22 mouse cellular contexts compared by ENCODE assay signal in the genomic region with DNA sequence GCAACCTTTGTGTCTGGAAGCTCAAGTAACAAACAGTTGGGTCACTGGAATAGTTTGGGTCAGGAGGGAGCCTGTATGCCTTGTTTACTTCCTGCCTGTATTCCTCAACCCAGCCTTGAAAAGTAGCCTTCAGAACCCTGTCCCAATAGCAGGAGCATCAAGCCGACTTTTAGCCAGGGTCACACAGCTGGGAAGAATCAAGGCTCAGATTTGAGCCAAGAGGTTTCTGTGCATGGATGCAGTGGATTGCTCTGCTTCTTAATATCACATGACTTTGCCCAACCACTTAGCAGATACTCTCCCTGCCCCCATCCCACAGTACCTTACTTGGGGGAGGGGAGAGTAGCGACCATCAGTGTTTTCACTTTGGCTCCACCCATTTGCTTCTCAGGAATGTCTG.
DNase-seq lines count a peak whose midpoint lies in the region; ATAC-seq and TF ChIP-seq lines count a peak whose summit lies in the region.
"Had no signal": no experiment of that assay in that cellular context is flagged by ENCODE, and none has a peak within 500 bp of the region (broad histone marks: within the 10 kb centered on the region; RNA-seq: fewer than 3 reads in every experiment).

No protein-coding gene starts in this region.

- no peak for ATAC-seq in kidney, postnatal 0 days (replicated peaks; ENCODE audit: low FRiP score, low read depth)
- no peak for ATAC-seq in kidney, embryonic 15.5 days (replicated peaks; ENCODE audit: low FRiP score)
- ATAC-seq: CD4-positive, CD25-positive, alpha-beta regulatory T cell, adult 4 months; forebrain, embryonic 16.5 days had no signal

- no peak overlapping the region for H3K27ac ChIP-seq in kidney, postnatal 0 days
- H3K27ac ChIP-seq in kidney, embryonic 15.5 days: no peak overlapping the region
- H3K27ac ChIP-seq: embryonic facial prominence, embryonic 15.5 days; hindbrain, embryonic 12.5 days; liver, embryonic 14.5 days; macrophage; midbrain, embryonic 10.5 days had no signal

- H3K27me3 ChIP-seq in kidney, postnatal 0 days (ENCODE audit: insufficient read depth, low read length): no peaks in the 10 kb centered on the region
- H3K27me3 ChIP-seq in kidney, embryonic 15.5 days: no peaks in the 10 kb centered on the region
- H3K27me3 ChIP-seq: embryonic facial prominence, embryonic 15.5 days; hindbrain, embryonic 12.5 days had no signal

- no peaks in the 10 kb centered on the region for H3K4me1 ChIP-seq in kidney, postnatal 0 days (replicated peaks; ENCODE audit: insufficient read depth, low read length)
- peaks cover 10% of the 10 kb centered on the region; the same call in 1 of the 2 replicates for H3K4me1 ChIP-seq in kidney, embryonic 15.5 days
- H3K4me1 ChIP-seq: embryonic facial prominence, embryonic 15.5 days had no signal

- H3K4me2 ChIP-seq in kidney, postnatal 0 days (ENCODE audit: low read length): no peak overlapping the region
- no peak overlapping the region for H3K4me2 ChIP-seq in kidney, embryonic 15.5 days
- H3K4me2 ChIP-seq: embryonic facial prominence, embryonic 15.5 days; hindbrain, embryonic 12.5 days had no signal

- 42% methylated on average over 2 of the region's 2 CpGs for WGBS in kidney, postnatal 0 days
- 58% methylated on average over 2 of the region's 2 CpGs for WGBS in kidney, embryonic 15.5 days

- no peaks in the 10 kb centered on the region for H3K36me3 ChIP-seq in kidney, postnatal 0 days (ENCODE audit: insufficient read depth, low read length)
- no peaks in the 10 kb centered on the region for H3K36me3 ChIP-seq in kidney, embryonic 15.5 days
- H3K36me3 ChIP-seq: embryonic facial prominence, embryonic 15.5 days; G1E; hindbrain, embryonic 12.5 days; midbrain, embryonic 10.5 days had no signal

- H3K9ac ChIP-seq in kidney, postnatal 0 days (ENCODE audit: low read depth, low read length): no peak overlapping the region
- no peak overlapping the region for H3K9ac ChIP-seq in kidney, embryonic 15.5 days
- H3K9ac ChIP-seq: embryonic facial prominence, embryonic 15.5 days; hindbrain, embryonic 12.5 days; liver, embryonic 14.5 days had no signal

- intact Hi-C loops in left cerebral cortex, postnatal 25 days (cut with DNase I): no loop called here

- H3K4me3 ChIP-seq in kidney, postnatal 0 days (replicated peaks; ENCODE audit: low read depth, low read length): no peak overlapping the region
- no peak overlapping the region for H3K4me3 ChIP-seq in kidney, embryonic 15.5 days (replicated peaks)
- H3K4me3 ChIP-seq: embryonic facial prominence, embryonic 15.5 days; hindbrain, embryonic 12.5 days; midbrain, embryonic 10.5 days had no signal

- no peaks in the 10 kb centered on the region for H3K9me3 ChIP-seq in kidney, postnatal 0 days (replicated peaks; ENCODE audit: low read length)
- no peaks in the 10 kb centered on the region for H3K9me3 ChIP-seq in kidney, embryonic 15.5 days (replicated peaks)
- H3K9me3 ChIP-seq: embryonic facial prominence, embryonic 15.5 days; hindbrain, embryonic 12.5 days; midbrain, embryonic 10.5 days had no signal

- peak; percentile 9 for DNase-seq in embryo, embryonic 10 days (ENCODE audit: low spot score)
- no peak for DNase-seq in embryo, embryonic 9.5 days (ENCODE audit: extremely low spot score)
- DNase-seq in kidney, postnatal 0 days (ENCODE audit: low spot score): peak; percentile 15
- DNase-seq in ovary, adult 18-20 months (ENCODE audit: low spot score): peak; percentile 12
- DNase-seq in ovary, postnatal 14 days (ENCODE audit: low spot score): no peak
- DNase-seq in lung, postnatal 25 days (ENCODE audit: low spot score): peak; percentile 2
- no peak for DNase-seq in left cerebral cortex, postnatal 25 days (ENCODE audit: low spot score in 2 of 2)
- DNase-seq: adrenal gland, adult 8-10 months; cerebellum, adult 8-10 months; gastrocnemius, postnatal 36 days; kidney, adult 18-20 months; layer of hippocampus, postnatal 36 days; thymus, adult 18-20 months had no signal

- no peak for TF ChIP-seq CTCF in kidney, postnatal 0 days (IDR thresholded peaks at IDR 0.05; ENCODE audit: low read depth)

Comparison
In these comparisons a context has a peak if more than half of its experiments do, and no peak if none do; other contexts are left out.
1. DNase-seq: peak in embryo, embryonic 10 days (single experiment), kidney, postnatal 0 days (single experiment), ovary, adult 18-20 months (single experiment) and lung, postnatal 25 days (single experiment); none in embryo, embryonic 9.5 days (single experiment), ovary, postnatal 14 days (single experiment) and left cerebral cortex, postnatal 25 days (0 of 2).